Mouse (Mus musculus): ENCODE results near the gene Fam120b. TPM values are rescaled to one million over a fixed set of nuclear protein-coding genes. Genes with fewer than 3 reads are reported as not detected.
A peak's percentile ranks its signal among the peaks of the same experiment; 100 is the strongest.

Gene Fam120b
- total and polyA plus RNA-seq, 3 experiments, result 17.2 to 19.5 (median 18.1) TPM

DNA sequence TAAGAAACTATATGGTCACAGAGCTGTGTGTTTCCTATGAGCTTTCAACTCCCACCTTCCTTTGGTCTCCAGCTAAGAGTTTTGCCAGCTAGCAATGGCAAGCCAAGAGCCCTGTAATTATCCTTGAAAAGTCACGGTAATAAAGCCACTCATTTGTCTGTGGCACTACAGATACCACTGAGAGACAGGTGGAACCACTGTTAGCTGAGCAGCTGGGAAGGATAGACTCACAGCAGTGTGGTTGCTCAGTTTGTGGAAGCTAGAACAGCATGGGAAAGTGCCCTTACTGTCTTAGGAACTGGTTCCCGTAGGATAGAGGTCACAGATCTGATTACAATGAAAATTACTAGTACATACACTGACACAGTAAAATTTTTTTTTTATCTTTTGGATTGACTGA lies 45.9 kb upstream of the Fam120b start:
- no peak for DNase-seq (ENCODE audit: extremely low read depth)
- no peak overlapping the region for H3K9ac ChIP-seq (ENCODE audit: insufficient read depth, low read depth)
- H3K4me2 ChIP-seq (ENCODE audit: insufficient read depth, low read depth, poor library complexity, severe bottlenecking), result no peak overlapping the region
- in situ Hi-C loops (cut with MboI; ENCODE audit: low pct_ligation_motif_present, low pct_unique_long_range_greater_than_20kb, low sequenced_read_pairs) (no loop called here), dilution Hi-C loops (cut with MboI; ENCODE audit: extremely low pct_ligation_motif_present, extremely low pct_unique_long_range_greater_than_20kb, low sequenced_read_pairs) (no loop called here)
- H3K36me3 ChIP-seq (replicated peaks in 1 of 2; ENCODE audit: control insufficient read depth in 1 of 2, insufficient read depth in 1 of 2, low read length in 1 of 2), result no peaks in the 10 kb centered on the region
- no peak overlapping the region for H3K27ac ChIP-seq (ENCODE audit: insufficient read depth, low read depth)
- H3K4me3 ChIP-seq (replicated peaks in 1 of 3; ENCODE audit: low read depth in 2 of 3, low read length in 2 of 3, poor library complexity in 1 of 3), result no peak overlapping the region
- peaks cover 3 to 32% of the 10 kb centered on the region in 2 experiments for H3K4me1 ChIP-seq (ENCODE audit: control insufficient read depth in 1 of 2, insufficient read depth in 2 of 2)
- TF ChIP-seq UBTF (IDR thresholded peaks at IDR 0.05; ENCODE audit: low read depth, low read length) (no peak), KAT2A (IDR thresholded peaks at IDR 0.05; ENCODE audit: insufficient replicate concordance, low read length) (no peak), ZC3H11A (IDR thresholded peaks at IDR 0.05; ENCODE audit: low read depth, low read length) (no peak), MEF2A (IDR thresholded peaks at IDR 0.05; ENCODE audit: borderline replicate concordance, low read depth, low read length) (no peak), MYC (IDR thresholded peaks at IDR 0.05; ENCODE audit: low read depth, low read length) (no peak), MAFK (IDR thresholded peaks at IDR 0.05; ENCODE audit: insufficient replicate concordance, low read length) (no peak), E2F4 (IDR thresholded peaks at IDR 0.05; ENCODE audit: insufficient replicate concordance, low read depth, low read length) (no peak), ZNF384 (IDR thresholded peaks at IDR 0.05; ENCODE audit: low read depth, low read length) (no peak), ETS1 (conservative IDR thresholded peaks at IDR 0.05; ENCODE audit: low read depth, low read length) (no peak), SMC3 (IDR thresholded peaks at IDR 0.05; ENCODE audit: low read depth, low read length) (no peak), BHLHE40 (IDR thresholded peaks at IDR 0.05; ENCODE audit: low read depth, low read length) (no peak), TCF12 (IDR thresholded peaks at IDR 0.05; ENCODE audit: low read depth, low read length) (no peak), ELF1 (IDR thresholded peaks at IDR 0.05; ENCODE audit: low read depth, low read length) (no peak), HCFC1 (IDR thresholded peaks at IDR 0.05; ENCODE audit: low read depth, low read length) (no peak), JUND (conservative IDR thresholded peaks at IDR 0.05; ENCODE audit: low read depth, low read length) (no peak), CHD1 (IDR thresholded peaks at IDR 0.05; ENCODE audit: low read depth, low read length) (no peak), EP300 (IDR thresholded peaks at IDR 0.05; ENCODE audit: low read length) (no peak), MAX (IDR thresholded peaks at IDR 0.05; ENCODE audit: low read length) (no peak), IRF4 (IDR thresholded peaks at IDR 0.05; ENCODE audit: low read depth, low read length) (no peak)
- no peaks in the 10 kb centered on the region for H3K79me2 ChIP-seq (replicated peaks; ENCODE audit: control insufficient read depth, extremely low read depth, insufficient read depth, poor library complexity, severe bottlenecking)
- no peaks in the 10 kb centered on the region for H3K27me3 ChIP-seq (replicated peaks)
- H3K9me3 ChIP-seq (replicated peaks; ENCODE audit: low read length), result no peaks in the 10 kb centered on the region

DNA sequence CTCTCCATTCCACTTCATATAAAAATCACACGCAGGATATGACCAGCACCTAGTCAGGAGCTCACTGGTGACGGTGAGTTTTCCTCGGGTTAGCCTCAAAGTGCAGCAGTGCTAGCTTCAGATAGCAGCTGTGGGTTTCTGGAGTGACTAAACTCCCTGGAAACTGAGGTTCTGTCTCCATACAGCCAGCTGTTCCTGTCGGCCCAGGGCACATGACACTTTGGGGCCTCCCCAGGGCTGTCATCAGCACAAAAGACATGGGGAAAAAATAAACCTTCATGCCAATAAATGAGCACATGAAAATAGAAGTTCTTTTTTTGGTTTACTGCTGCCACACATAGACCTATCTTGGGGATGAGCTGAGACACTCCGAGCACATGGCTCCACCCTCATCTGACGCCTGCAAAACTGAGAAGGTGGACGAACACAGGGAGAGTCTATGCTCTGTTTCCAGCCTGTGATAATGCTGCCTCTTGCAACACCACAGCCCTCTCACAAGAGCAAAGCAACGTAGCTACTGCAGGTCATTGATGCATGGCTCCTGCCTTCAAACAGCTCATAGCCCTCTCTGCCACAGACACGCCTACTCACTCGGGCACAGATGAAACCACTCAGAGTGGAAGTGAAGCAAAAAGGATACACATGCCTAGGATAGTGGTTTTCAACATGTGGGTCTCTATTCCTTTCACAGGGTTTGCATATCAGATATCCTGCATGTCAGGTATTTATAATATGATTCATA lies 43.0 kb upstream of the Fam120b start:
- Histone ChIP-seq H3K9ac (ENCODE audit: insufficient read depth, low read depth) (no peak overlapping the region), H3K79me2 (replicated peaks; ENCODE audit: control insufficient read depth, extremely low read depth, insufficient read depth, poor library complexity, severe bottlenecking) (no peaks in the 10 kb centered on the region), H3K4me1 (ENCODE audit: control insufficient read depth in 1 of 2, insufficient read depth in 2 of 2) (peaks cover 3 to 32% of the 10 kb centered on the region in 2 experiments), H3K4me3 (replicated peaks in 1 of 3; ENCODE audit: low read depth in 2 of 3, low read length in 2 of 3, poor library complexity in 1 of 3) (no peak overlapping the region), H3K36me3 (replicated peaks in 1 of 2; ENCODE audit: control insufficient read depth in 1 of 2, insufficient read depth in 1 of 2, low read length in 1 of 2) (no peaks in the 10 kb centered on the region), H3K4me2 (ENCODE audit: insufficient read depth, low read depth, poor library complexity, severe bottlenecking) (peak overlapping the region; percentile 0), H3K27me3 (replicated peaks) (no peaks in the 10 kb centered on the region), H3K27ac (ENCODE audit: insufficient read depth, low read depth) (no peak overlapping the region), H3K9me3 (replicated peaks; ENCODE audit: low read length) (no peaks in the 10 kb centered on the region)
- in situ Hi-C loops (cut with MboI; ENCODE audit: low pct_ligation_motif_present, low pct_unique_long_range_greater_than_20kb, low sequenced_read_pairs), result no loop called here
- dilution Hi-C loops (cut with MboI; ENCODE audit: extremely low pct_ligation_motif_present, extremely low pct_unique_long_range_greater_than_20kb, low sequenced_read_pairs), result no loop called here
- TF ChIP-seq NELFE (IDR thresholded peaks at IDR 0.05; ENCODE audit: low read depth, low read length), result no peak
- TF ChIP-seq KAT2A (IDR thresholded peaks at IDR 0.05; ENCODE audit: insufficient replicate concordance, low read length), result no peak
- no peak for TF ChIP-seq ZKSCAN1 (IDR thresholded peaks at IDR 0.05; ENCODE audit: borderline replicate concordance, low read depth, low read length)
- no peak for TF ChIP-seq NRF1 (IDR thresholded peaks at IDR 0.05; ENCODE audit: low read depth, low read length)
- peak; percentile 26; the same call in 1 of the 2 replicates for TF ChIP-seq SIN3A (IDR thresholded peaks at IDR 0.05; ENCODE audit: low read length)
- peak; percentile 45; the same call in 1 of the 2 replicates for TF ChIP-seq ETS1 (conservative IDR thresholded peaks at IDR 0.05; ENCODE audit: low read depth, low read length)
- TF ChIP-seq EP300 (IDR thresholded peaks at IDR 0.05; ENCODE audit: low read length), result no peak
- TF ChIP-seq E2F4 (IDR thresholded peaks at IDR 0.05; ENCODE audit: insufficient replicate concordance, low read depth, low read length), result no peak
- TF ChIP-seq USF1 (IDR thresholded peaks at IDR 0.05; ENCODE audit: low read depth, low read length), result no peak
- TF ChIP-seq ZC3H11A (IDR thresholded peaks at IDR 0.05; ENCODE audit: low read depth, low read length), result no peak
- TF ChIP-seq BHLHE40 (IDR thresholded peaks at IDR 0.05; ENCODE audit: low read depth, low read length), result peak; percentile 35; the same call in 1 of the 2 replicates
- no peak for TF ChIP-seq SMC3 (IDR thresholded peaks at IDR 0.05; ENCODE audit: low read depth, low read length)
- peak; percentile 34; the same call in 1 of the 2 replicates for TF ChIP-seq IRF4 (IDR thresholded peaks at IDR 0.05; ENCODE audit: low read depth, low read length)
- TF ChIP-seq JUND (conservative IDR thresholded peaks at IDR 0.05; ENCODE audit: low read depth, low read length), result peak; percentile 25; the same call in 1 of the 2 replicates
- no peak for TF ChIP-seq POLR2AphosphoS2 (IDR thresholded peaks at IDR 0.05; ENCODE audit: low read depth, low read length)
- no peak for TF ChIP-seq RAD21 (IDR thresholded peaks at IDR 0.05; ENCODE audit: low read depth, low read length)
- TF ChIP-seq HCFC1 (IDR thresholded peaks at IDR 0.05; ENCODE audit: low read depth, low read length), result no peak
- peak; percentile 70; the same call in 1 of the 2 replicates for TF ChIP-seq MEF2A (IDR thresholded peaks at IDR 0.05; ENCODE audit: borderline replicate concordance, low read depth, low read length)
- peak; percentile 38; the same call in 1 of the 2 replicates for TF ChIP-seq MXI1 (IDR thresholded peaks at IDR 0.05; ENCODE audit: low read depth, low read length)
- TF ChIP-seq MYC (IDR thresholded peaks at IDR 0.05; ENCODE audit: low read depth, low read length), result 0 out of 2 replicates have a peak, but pooled peaks have one; percentile 48
- TF ChIP-seq TCF12 (IDR thresholded peaks at IDR 0.05; ENCODE audit: low read depth, low read length), result peak; percentile 44; the same call in 1 of the 2 replicates
- DNase-seq (ENCODE audit: extremely low read depth), result peak; percentile 83
